Mouse (Mus musculus): Measurements from ENCODE around the gene Hmgcl. TPM values are rescaled to one million over a fixed set of nuclear protein-coding genes. Genes with fewer than 3 reads are reported as not detected.
A peak's percentile ranks its signal among the peaks of the same experiment; 100 is the strongest.

The Hmgcl gene
- polyA plus RNA-seq, 1 experiment from 2014 or later: 70.1 TPM

DNA sequence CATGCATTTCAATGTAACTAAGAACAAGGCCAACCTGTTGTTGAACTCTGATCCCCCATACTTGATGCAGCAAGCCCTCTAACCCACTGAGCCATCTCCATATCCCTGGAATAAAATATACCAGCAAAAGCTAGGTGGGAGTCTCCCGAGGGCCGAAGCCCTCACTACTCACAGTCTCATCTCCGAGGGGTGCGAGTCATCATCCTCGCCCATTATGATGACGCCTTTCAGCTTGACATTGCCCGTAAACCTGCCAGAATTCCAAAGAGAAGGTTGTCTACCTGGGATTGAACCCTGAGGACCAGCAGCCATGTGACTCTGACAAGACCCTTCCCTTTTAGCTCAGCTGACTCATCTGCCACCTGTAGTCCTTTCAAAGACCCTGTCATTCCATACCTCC is 39.5 kb downstream of the Hmgcl start:
- no peak for DNase-seq (ENCODE audit: low spot score)

GRCm38 (mm10) chr4:135986301-135986942 is 40.2 kb downstream of the Hmgcl start:
- DNase-seq (ENCODE audit: low spot score): no peak

- peak; percentile 94 for DNase-seq (ENCODE audit: low spot score)
These were observed 40.9 kb downstream of the Hmgcl start, which contains the start of gene Pithd1 for GRCm38 (mm10) chr4:135986943-135987710. Gene Pithd1, minus strand, starts transcription at chr4:135987264.

DNA sequence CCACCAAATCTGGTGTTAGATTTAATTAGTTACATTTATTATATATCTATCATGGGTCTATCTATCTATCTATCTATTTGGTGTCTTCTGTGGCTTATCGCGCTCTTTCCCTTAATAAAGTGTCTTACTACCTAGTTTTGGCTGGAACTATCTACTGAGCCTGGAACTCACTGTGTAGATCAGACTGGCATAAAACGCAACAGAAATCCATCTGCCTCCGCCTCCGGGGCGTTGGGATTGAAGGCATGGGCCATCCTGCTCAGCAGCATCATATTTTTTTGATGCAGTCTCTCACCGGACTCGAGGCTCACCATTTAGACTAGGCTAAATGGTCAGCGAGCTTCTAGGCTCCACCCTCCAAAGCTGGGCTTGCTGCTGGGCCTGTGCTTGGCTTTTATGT is 41.5 kb downstream of the Hmgcl start:
- DNase-seq (ENCODE audit: low spot score): no peak

- no peak for DNase-seq (ENCODE audit: low spot score)
These were observed 47.7 kb downstream of the Hmgcl start for GRCm38 (mm10) chr4:135993941-135994340.

DNA sequence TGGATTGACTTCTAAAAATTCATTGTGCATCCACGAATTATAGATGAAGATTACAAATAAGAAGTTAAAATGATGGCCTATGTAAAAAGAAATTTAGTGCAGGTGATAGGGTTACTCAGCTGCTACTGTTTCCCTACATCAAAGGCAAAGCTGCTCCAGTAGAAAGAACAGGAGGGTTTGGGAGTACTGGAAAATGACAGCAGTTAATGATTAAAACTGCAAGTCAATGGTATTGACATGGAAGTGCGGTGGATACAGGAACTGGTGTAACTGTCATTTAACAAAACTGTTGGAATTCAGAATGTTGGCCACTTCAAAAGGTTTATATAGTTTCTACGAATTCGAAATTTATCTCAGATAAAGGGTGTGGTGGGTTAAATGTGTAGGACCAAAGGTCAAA is 48.9 kb downstream of the Hmgcl start:
- no peak for DNase-seq (ENCODE audit: low spot score)

DNA sequence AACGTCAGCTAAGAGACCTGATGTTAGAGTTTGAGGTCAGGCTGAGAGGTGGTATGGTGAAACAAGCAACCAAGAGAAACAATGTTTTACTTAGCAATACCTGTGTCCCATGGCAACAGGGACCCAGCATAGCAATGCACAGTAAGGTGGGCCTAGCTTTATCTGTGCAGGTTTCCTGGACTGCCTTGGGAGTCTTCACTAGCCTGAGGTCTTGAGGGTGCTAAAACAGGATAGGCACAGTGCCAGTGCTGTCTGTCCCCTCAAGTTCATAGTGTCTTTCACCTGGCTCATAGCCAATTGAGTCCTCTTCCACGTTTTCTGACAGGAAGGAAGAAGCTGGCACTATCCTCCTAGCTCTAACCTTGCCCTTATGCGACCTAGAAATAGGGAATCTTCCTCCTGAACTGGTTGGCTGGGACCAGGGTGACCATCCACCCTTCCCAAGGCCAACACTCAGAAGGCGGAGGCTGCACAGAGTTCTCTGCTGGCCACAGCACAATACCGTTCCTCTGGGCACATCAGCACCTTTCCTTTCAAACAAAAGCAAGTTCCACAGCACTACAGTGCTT is 57.9 kb downstream of the Hmgcl start:
- DNase-seq (ENCODE audit: low spot score): no peak

- no peak for DNase-seq (ENCODE audit: low spot score)
These were observed 58.7 kb downstream of the Hmgcl start for GRCm38 (mm10) chr4:136004921-136005320.

DNA sequence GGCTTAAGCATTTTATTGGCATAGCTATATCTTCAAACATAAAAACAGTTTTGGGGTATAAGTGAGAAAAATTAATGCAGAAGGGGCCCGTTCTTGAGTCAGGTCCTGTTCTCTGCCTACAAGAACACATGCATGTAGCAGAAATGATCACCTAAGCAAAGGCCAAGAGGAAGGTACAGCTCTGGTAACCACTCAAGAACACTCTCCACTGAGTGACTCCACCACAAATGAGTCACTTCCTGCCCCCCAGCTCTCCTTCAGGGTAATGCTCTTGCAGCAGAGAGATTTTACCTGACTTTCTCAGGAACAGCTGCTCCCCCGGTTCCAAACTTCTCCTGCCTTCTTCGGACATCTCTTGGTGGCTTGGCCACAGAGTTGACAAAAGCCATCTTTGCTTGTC is 60.6 kb downstream of the Hmgcl start:
- DNase-seq (ENCODE audit: low spot score): no peak

DNA sequence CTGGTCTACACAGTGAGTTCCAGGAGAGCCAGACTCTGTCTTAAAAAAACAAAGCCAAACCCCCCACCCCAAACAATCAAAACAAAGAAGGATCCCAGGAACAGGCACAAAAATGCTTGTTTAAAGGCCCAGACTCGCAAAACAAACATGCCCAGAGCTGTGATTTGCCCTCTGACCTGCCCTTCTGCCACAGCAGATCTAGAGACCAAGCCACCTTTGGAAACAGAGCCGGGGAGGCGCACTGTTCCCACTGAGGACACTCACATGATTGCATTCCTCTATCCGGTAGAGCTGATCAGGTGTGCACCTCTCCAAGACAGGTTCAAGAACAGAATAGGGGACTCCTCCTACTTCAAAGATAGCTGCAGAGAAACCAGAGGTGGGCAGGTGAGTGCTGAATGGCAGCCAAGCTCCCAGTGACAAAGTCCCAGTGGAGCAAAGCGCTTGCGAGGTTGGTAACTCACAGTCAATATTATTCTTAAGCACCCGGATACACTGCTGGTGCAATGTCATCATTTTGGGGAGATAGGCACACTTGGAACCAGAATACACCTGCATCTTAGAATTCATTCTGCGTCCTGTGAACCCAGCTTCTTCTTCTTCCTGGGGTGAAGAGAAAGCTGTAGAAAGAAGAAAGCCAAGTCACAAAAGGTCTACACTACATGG is 62.7 kb downstream of the Hmgcl start:
- DNase-seq (ENCODE audit: low spot score): no peak

- no peak for DNase-seq (ENCODE audit: low spot score)
These were observed 64.3 kb downstream of the Hmgcl start for GRCm38 (mm10) chr4:136010586-136010985.

Other genes starting within 250 kb of the Hmgcl start
- not detected in 2 replicates for gene Il22ra1, start 218.3 kb upstream of the Hmgcl start, polyA plus RNA-seq (2015; fragmentation: Nextera tagmentation; extraction: Ambion mirVana)
- gene Myom3, start 186.7 kb upstream of the Hmgcl start, polyA plus RNA-seq (2015; fragmentation: Nextera tagmentation; extraction: Ambion mirVana): 0.10 and 0.21 TPM in 2 replicates
- gene Srsf10, start 90.7 kb upstream of the Hmgcl start, polyA plus RNA-seq (2015; fragmentation: Nextera tagmentation; extraction: Ambion mirVana): 276 TPM in 2 replicates
- gene Pnrc2, start 72.6 kb upstream of the Hmgcl start, polyA plus RNA-seq (2015; fragmentation: Nextera tagmentation; extraction: Ambion mirVana): 217 and 229 TPM in 2 replicates
- 5.5 and 5.8 TPM in 2 replicates for gene Cnr2, start 51.1 kb upstream of the Hmgcl start, polyA plus RNA-seq (2015; fragmentation: Nextera tagmentation; extraction: Ambion mirVana)
- 56.0 and 63.5 TPM in 2 replicates for gene Fuca1, start 25.7 kb upstream of the Hmgcl start, polyA plus RNA-seq (2015; fragmentation: Nextera tagmentation; extraction: Ambion mirVana)
- 41.8 and 43.9 TPM in 2 replicates for gene Gale, start 17.3 kb downstream of the Hmgcl start, polyA plus RNA-seq (2015; fragmentation: Nextera tagmentation; extraction: Ambion mirVana)
- gene Lypla2, start 26.2 kb downstream of the Hmgcl start, polyA plus RNA-seq (2015; fragmentation: Nextera tagmentation; extraction: Ambion mirVana): 145 and 149 TPM in 2 replicates
- 174 and 180 TPM in 2 replicates for gene Pithd1, start 40.8 kb downstream of the Hmgcl start, polyA plus RNA-seq (2015; fragmentation: Nextera tagmentation; extraction: Ambion mirVana)
- gene Eloa, start 75.3 kb downstream of the Hmgcl start, polyA plus RNA-seq (2015; fragmentation: Nextera tagmentation; extraction: Ambion mirVana): 41.5 and 45.0 TPM in 2 replicates
- gene Rpl11, start 107.0 kb downstream of the Hmgcl start, polyA plus RNA-seq (2015; fragmentation: Nextera tagmentation; extraction: Ambion mirVana): 717 and 718 TPM in 2 replicates
- gene Id3, start 197.0 kb downstream of the Hmgcl start, polyA plus RNA-seq (2015; fragmentation: Nextera tagmentation; extraction: Ambion mirVana): 262 and 327 TPM in 2 replicates
- gene E2f2, start 225.9 kb downstream of the Hmgcl start, polyA plus RNA-seq (2015; fragmentation: Nextera tagmentation; extraction: Ambion mirVana): 58.9 and 64.1 TPM in 2 replicates